Comparison of ENCODE assay signal across 9 mouse cellular contexts in genomic region chr10:23150401-23150800, GRCm38 (mm10).
DNase-seq lines count a peak whose midpoint lies in the region; ATAC-seq and TF ChIP-seq lines count a peak whose summit lies in the region.
"Had no signal": no experiment of that assay in that cellular context is flagged by ENCODE, and none has a peak within 500 bp of the region (broad histone marks: within the 10 kb centered on the region; RNA-seq: fewer than 3 reads in every experiment).

No protein-coding gene starts in this region.

- H3K9ac ChIP-seq in heart, postnatal 0 days (replicated peaks; ENCODE audit: low read depth, low read length) = no peak overlapping the region
- H3K9ac ChIP-seq: neural tube, embryonic 12.5 days had no signal

- no peak for DNase-seq in heart, postnatal 0 days (ENCODE audit: low spot score)
- no peak for DNase-seq in heart, adult 8-10 months (ENCODE audit: low spot score)
- DNase-seq in urinary bladder, postnatal 14 days (ENCODE audit: low spot score) = peak; percentile 9
- DNase-seq in urinary bladder, postnatal 10 days (ENCODE audit: low spot score) = no peak
- DNase-seq in kidney, postnatal 36 days = peak; percentile 4 to 57
- no peak for DNase-seq in left cerebral cortex, postnatal 4 days
- DNase-seq in urinary bladder, postnatal 36 days (ENCODE audit: low spot score in 2 of 2) = no peak
- no peak for DNase-seq in heart, adult 9 months (ENCODE audit: low spot score in 2 of 2)

- TF ChIP-seq CTCF in heart, postnatal 0 days (IDR thresholded peaks at IDR 0.05; ENCODE audit: low read depth) = peak; percentile 34; the same call in 1 of the 2 replicates

- H3K9me3 ChIP-seq in heart, postnatal 0 days (replicated peaks; ENCODE audit: control insufficient read depth, low read length) = no peaks in the 10 kb centered on the region
- H3K9me3 ChIP-seq: neural tube, embryonic 12.5 days had no signal

- 88% methylated on average over 3 of the region's 3 CpGs for WGBS in heart, postnatal 0 days

- no peaks in the 10 kb centered on the region for H3K4me1 ChIP-seq in heart, postnatal 0 days (ENCODE audit: control insufficient read depth, insufficient read depth)
- H3K4me1 ChIP-seq: neural tube, embryonic 12.5 days had no signal

- no peak for ATAC-seq in heart, postnatal 0 days (ENCODE audit: insufficient read depth, low read depth)

- H3K27me3 ChIP-seq in heart, postnatal 0 days (ENCODE audit: control insufficient read depth, insufficient read depth, low read length) = no peaks in the 10 kb centered on the region
- H3K27me3 ChIP-seq: neural tube, embryonic 12.5 days had no signal

- H3K27ac ChIP-seq in heart, postnatal 0 days (ENCODE audit: low read depth) = no peak overlapping the region
- H3K27ac ChIP-seq: neural tube, embryonic 12.5 days had no signal

- TF ChIP-seq EP300 in heart, postnatal 0 days (IDR thresholded peaks at IDR 0.05; ENCODE audit: low read depth) = no peak

- H3K36me3 ChIP-seq in heart, postnatal 0 days (replicated peaks; ENCODE audit: control insufficient read depth, insufficient read depth, low read length) = no peaks in the 10 kb centered on the region
- H3K36me3 ChIP-seq: neural tube, embryonic 12.5 days had no signal

- intact Hi-C loops in left cerebral cortex, postnatal 4 days (cut with DNase I) = no loop called here

- no peak overlapping the region for H3K4me3 ChIP-seq in heart, postnatal 0 days (ENCODE audit: low read depth, low read length)
- H3K4me3 ChIP-seq: neural tube, embryonic 12.5 days had no signal

- no peak overlapping the region for H3K4me2 ChIP-seq in heart, postnatal 0 days (ENCODE audit: low read depth, low read length)
- H3K4me2 ChIP-seq: neural tube, embryonic 12.5 days had no signal

Comparison
In these comparisons a context has a peak if more than half of its experiments do, and no peak if none do; other contexts are left out.
1. DNase-seq: peak in urinary bladder, postnatal 14 days (single experiment) and kidney, postnatal 36 days (2 of 2); none in heart, postnatal 0 days (single experiment), heart, adult 8-10 months (single experiment), urinary bladder, postnatal 10 days (single experiment), left cerebral cortex, postnatal 4 days (single experiment), urinary bladder, postnatal 36 days (0 of 2) and heart, adult 9 months (0 of 2).